Mouse (Mus musculus): ENCODE measurements at regions not wholly inside any gene's neighbourhood (a gene's known extent, or its start where the extent isn't known, plus 50 kb on each side); places are given as distances from the start of the nearest gene placed in this dataset.
A peak's percentile ranks its signal among the peaks of the same experiment; 100 is the strongest.

- no peak for DNase-seq
These were observed 530.2 kb upstream of the Pdcd1 start for GRCm38 (mm10) chr1:94582526-94582925.

GRCm38 (mm10) chr1:94581650-94582405 is 529.5 kb upstream of the Pdcd1 start:
- DNase-seq = no peak

- no peak for DNase-seq
These were observed 480.6 kb upstream of the Pdcd1 start for GRCm38 (mm10) chr1:94532773-94533541.

GRCm38 (mm10) chr1:94504080-94504520 is 451.7 kb upstream of the Pdcd1 start:
- no peak for DNase-seq

- no peak for DNase-seq
These were observed 451.2 kb upstream of the Pdcd1 start for GRCm38 (mm10) chr1:94503379-94504079.

GRCm38 (mm10) chr1:94502066-94502861 is 449.9 kb upstream of the Pdcd1 start:
- no peak for DNase-seq

- DNase-seq = no peak
These were observed 444.6 kb upstream of the Pdcd1 start for GRCm38 (mm10) chr1:94496992-94497391.

GRCm38 (mm10) chr1:94496341-94496740 is 444.0 kb upstream of the Pdcd1 start:
- no peak for DNase-seq

- DNase-seq = no peak
These were observed 434.7 kb upstream of the Pdcd1 start for GRCm38 (mm10) chr1:94487062-94487461.

- peak; percentile 54 to 76 for DNase-seq
These were observed 417.5 kb upstream of the Pdcd1 start for GRCm38 (mm10) chr1:94469834-94470233.

- no peak for DNase-seq
These were observed 371.4 kb upstream of the Pdcd1 start for GRCm38 (mm10) chr1:94423731-94424130.

GRCm38 (mm10) chr1:94413043-94413442 is 360.7 kb upstream of the Pdcd1 start:
- no peak for DNase-seq

- DNase-seq = no peak
These were observed 314.3 kb upstream of the Pdcd1 start for GRCm38 (mm10) chr1:94366606-94367005.

GRCm38 (mm10) chr1:94356996-94357395 is 304.6 kb upstream of the Pdcd1 start:
- DNase-seq = no peak

- DNase-seq = no peak
These were observed 303.5 kb upstream of the Pdcd1 start for GRCm38 (mm10) chr1:94355873-94356272.

GRCm38 (mm10) chr1:94342576-94342975 is 290.2 kb upstream of the Pdcd1 start:
- DNase-seq = no peak

GRCm38 (mm10) chr1:94341237-94341636 is 288.9 kb upstream of the Pdcd1 start:
- no peak for DNase-seq

GRCm38 (mm10) chr1:94318029-94318428 is 265.7 kb upstream of the Pdcd1 start:
- DNase-seq = no peak

GRCm38 (mm10) chr1:94298395-94298794 is 246.0 kb upstream of the Pdcd1 start:
- no peak for DNase-seq

GRCm38 (mm10) chr1:94272569-94272968 is 220.2 kb upstream of the Pdcd1 start:
- DNase-seq = no peak

- DNase-seq = no peak
These were observed 211.0 kb upstream of the Pdcd1 start for GRCm38 (mm10) chr1:94263313-94263712.

- no peak for DNase-seq
These were observed 183.1 kb upstream of the Pdcd1 start for GRCm38 (mm10) chr1:94235426-94235825.

Data from heart, adult 18-20 months (tissue).